Mouse (Mus musculus) kidney, postnatal 10 days (tissue): Measurements from ENCODE around the gene Ciao2a.

Experiments used
- DNase-seq: peaks from one replicate; pipeline ENCODE4 v3.0.0; 2021; ENCODE audit warnings: mixed read lengths

Ciao2a gene

GRCm38 (mm10) chr9:66167222-66167621 lies 40.8 kb downstream of the Ciao2a start:
- no peak for DNase-seq

GRCm38 (mm10) chr9:66168233-66168632 lies 41.8 kb downstream of the Ciao2a start:
- no peak for DNase-seq

DNA sequence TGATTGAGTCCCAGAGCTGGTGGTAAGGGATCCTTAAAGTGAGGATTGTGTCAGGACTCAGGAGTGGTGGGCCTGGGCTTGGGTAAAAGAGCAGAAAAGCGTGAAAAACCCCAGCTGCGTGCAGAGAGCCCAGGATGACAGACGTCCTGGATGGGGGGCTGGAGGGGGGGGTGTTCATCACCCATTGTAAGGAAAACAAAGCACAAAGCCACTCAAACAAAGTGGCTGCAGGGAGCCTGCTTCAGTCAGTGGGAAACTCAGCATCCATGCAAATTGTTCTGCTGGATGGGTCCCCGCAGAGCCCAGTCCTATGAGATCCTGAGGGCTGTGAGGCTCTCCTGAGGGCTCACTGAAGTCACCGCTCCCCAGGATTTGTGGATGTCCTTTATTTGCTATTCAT lies 44.1 kb downstream of the Ciao2a start:
- no peak for DNase-seq

GRCm38 (mm10) chr9:66171275-66171921 lies 45.0 kb downstream of the Ciao2a start:
- DNase-seq = no peak

DNA sequence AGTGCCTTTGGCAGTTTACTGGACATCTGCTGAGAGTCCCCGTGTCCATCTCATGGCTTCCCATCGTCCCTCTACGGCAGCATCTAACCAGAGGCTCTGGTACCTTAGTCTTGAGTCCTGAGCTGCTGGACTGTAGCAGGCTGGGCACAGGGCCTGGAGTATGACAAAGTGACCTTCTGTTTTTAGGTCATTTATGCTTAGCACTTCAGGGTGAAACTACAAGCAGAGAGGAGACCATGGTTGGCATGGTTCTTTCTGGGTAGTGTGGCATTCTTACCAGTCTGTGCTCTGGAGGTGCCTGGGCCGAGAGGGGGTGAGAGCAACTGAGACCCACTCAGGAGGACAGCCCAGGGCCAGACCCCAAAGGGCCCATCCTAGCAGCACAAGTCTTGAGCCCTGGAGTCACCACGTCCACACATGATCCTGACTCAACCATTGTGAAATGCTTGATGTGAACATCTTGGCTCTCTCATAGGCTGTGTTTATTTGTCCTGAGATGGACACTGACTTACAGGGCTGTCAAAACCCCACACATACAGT lies 47.0 kb downstream of the Ciao2a start:
- DNase-seq = no peak

DNA sequence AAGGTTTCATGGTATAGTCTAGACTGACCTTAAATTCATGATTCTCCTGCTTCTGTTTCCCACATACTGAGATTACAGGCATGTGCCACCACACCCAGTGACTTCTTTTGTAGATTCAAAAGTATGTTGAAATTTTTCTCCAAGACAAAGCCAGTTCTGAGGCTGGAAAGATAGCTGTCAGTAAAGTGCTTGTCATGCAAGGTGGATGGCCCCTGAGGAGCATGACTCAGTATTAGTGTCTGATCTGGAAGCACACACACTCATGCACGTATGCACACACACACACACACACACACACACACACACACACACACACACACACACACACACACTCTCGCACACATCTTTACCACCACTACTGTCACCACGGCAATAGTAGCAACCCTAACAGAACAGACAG lies 48.6 kb downstream of the Ciao2a start:
- no peak for DNase-seq

GRCm38 (mm10) chr9:66177975-66178374 lies 51.6 kb downstream of the Ciao2a start:
- no peak for DNase-seq

- DNase-seq = no peak
These were observed 53.4 kb downstream of the Ciao2a start for GRCm38 (mm10) chr9:66179795-66180194.

GRCm38 (mm10) chr9:66181126-66181825 lies 54.9 kb downstream of the Ciao2a start:
- DNase-seq = no peak

DNA sequence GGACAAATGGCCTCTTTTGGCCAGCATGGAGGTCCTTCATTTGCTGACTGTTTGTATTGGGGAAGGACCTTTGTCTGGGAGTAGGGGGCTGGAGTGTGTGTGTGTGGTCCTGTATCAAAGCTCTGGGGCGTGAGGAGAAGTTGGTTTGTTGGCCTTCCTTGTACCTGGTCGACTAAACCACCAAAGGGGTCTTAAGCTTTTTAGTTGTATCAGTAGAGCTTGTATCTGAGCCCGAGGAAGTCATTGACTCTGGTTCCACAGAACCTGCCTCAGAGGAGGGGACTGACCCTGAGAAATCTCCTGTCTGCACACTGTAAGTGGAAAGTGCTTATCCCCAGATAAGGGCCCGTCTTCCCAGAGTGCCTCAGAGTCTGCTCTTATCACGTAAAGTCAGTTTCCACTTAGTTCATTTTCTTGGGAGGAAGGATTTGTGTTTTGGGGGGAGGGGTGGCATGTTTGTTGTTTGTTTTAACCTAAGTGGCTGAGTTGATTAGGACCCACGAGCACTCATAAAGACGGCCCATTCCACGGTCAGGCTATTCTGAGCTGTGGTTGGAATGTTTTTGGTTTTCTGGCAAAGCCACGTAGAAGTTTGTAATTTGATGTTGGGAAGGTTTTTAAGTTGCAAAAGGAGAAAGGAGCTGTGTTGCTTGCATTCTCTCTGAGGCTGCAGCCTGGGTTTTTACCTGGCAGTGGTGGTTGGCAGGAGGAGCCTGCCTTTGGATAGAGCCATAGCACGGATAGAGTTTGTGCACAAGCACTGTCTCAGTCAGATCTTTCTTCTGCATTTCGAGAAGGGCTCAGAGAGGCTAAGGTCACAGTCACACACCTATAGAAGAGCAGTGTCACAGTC lies 55.6 kb downstream of the Ciao2a start:
- no peak for DNase-seq

DNA sequence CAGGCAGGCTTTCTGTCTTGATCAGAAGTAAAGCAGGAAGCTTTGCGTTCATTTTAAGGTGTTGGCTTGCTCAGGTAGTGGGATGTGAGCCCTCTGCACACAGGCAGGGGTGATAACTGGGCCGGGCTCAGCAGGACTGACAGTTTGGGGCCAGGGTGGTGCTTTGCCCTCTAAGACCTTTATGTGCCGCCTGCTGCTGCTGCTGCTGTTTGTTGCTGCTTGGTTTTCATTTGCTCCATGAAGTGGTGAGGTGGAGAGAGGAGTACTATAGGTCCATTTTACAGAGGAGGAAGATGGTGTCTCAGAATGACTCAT lies 56.2 kb downstream of the Ciao2a start:
- DNase-seq = no peak

DNA sequence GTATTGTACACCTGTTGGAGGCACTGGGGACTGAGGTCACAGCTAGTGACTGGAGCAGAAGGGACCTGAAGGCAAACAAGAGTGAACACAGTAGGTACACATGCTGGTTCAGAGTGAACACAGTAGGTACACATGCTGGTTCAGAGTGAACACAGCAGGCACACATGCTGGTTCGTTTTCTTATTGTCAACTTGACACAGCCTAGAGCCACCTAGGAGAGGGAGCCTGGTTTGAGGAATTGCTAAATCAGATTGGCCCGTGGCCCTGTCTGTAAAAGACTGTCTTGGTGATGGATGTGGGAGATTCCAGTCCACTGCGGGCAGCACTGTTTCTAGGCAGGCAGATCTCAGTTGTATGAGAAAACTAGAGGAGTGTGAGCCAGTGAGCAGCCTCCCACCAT lies 56.6 kb downstream of the Ciao2a start:
- DNase-seq = no peak

- DNase-seq = no peak
These were observed 58.2 kb downstream of the Ciao2a start for GRCm38 (mm10) chr9:66184572-66184971.

DNA sequence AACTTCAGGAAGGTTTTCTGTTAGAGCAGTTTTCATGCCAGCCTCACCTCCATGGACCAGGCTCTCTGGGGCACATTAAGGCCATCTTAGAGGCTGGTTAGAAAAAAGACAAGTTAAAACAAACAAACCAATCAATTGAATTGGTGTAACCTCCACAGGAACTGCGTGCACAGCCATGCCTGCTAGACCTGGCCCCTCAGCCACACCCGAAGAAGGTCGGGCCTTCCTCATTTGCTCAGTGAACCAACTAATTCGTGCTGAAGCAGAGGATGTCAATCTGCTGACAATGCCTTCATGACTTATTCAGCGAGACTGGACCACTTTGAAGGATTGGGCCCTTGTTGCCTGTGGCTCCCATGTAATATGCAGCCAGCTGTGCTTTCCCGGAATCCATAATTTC lies 60.0 kb downstream of the Ciao2a start:
- no peak for DNase-seq
